Mouse (Mus musculus) embryonic facial prominence, embryonic 11.5 days (tissue): Measurements from ENCODE around the gene 9230102O04Rik. TPM values are rescaled to one million over a fixed set of nuclear protein-coding genes. Genes with fewer than 3 reads are reported as not detected.

Source experiments
- ATAC-seq: fragments of 200-750 bp; cut with Nextera tagmentation; replicated peaks from 2 replicates; pipeline ENCODE4 v1.8.0; 2017; ENCODE audit warnings: low read depth; ENCODE audit not compliant: insufficient number of reproducible peaks, low FRiP score, low TSS enrichment
- DNase-seq: peaks from one replicate; pipeline ENCODE4 v3.0.0-alpha.2; 2015; ENCODE audit warnings: low spot score
- H3K27ac ChIP-seq: fragments of 300-500 bp; sonication (generic); replicated peaks from 2 replicates; pipeline ENCODE4 v1.5.1; 2014; ENCODE audit warnings: mild to moderate bottlenecking, low read depth, low read length, control low read depth
- H3K27me3 ChIP-seq: fragments of 300-500 bp; sonication (generic); 2 replicates; pipeline ENCODE4 v1.6.1; 2014; ENCODE audit warnings: mild to moderate bottlenecking, low read length, moderate library complexity, mixed read lengths; ENCODE audit not compliant: control insufficient read depth, insufficient read depth
- H3K36me3 ChIP-seq: fragments of 300-500 bp; sonication (generic); replicated peaks from 2 replicates; pipeline ENCODE4 v1.6.1; 2014; ENCODE audit warnings: low read depth, mild to moderate bottlenecking, low read length, moderate library complexity, mixed read lengths; ENCODE audit not compliant: control insufficient read depth, insufficient read depth
- H3K4me1 ChIP-seq: fragments of 300-500 bp; sonication (generic); 2 replicates; pipeline ENCODE4 v1.6.1; 2014; ENCODE audit warnings: low read length, mixed read lengths; ENCODE audit not compliant: control insufficient read depth, insufficient read depth
- H3K4me2 ChIP-seq: fragments of 300-500 bp; sonication (generic); 2 replicates; pipeline ENCODE4 v1.6.1; 2014; ENCODE audit warnings: low read depth, mild to moderate bottlenecking, control low read depth, low read length, moderate library complexity
- H3K4me3 ChIP-seq: fragments of 300-500 bp; sonication (generic); 2 replicates; pipeline ENCODE4 v1.5.1; 2014; ENCODE audit warnings: low read depth, low read length, control low read depth
- H3K9ac ChIP-seq: fragments of 300-500 bp; sonication (generic); replicated peaks from 2 replicates; pipeline ENCODE4 v1.6.1; 2014; ENCODE audit warnings: mild to moderate bottlenecking, control low read depth, low read length
- H3K9me3 ChIP-seq: fragments of 300-500 bp; sonication (generic); replicated peaks from 2 replicates; pipeline ENCODE4 v1.6.1; 2016; ENCODE audit warnings: mild to moderate bottlenecking, low read length, inconsistent platforms, mixed read lengths; ENCODE audit not compliant: control insufficient read depth
- WGBS: fragments of 180-500 bp; shearing (Covaris S2); extraction: QIAGEN DNeasy Blood & Tissue Kit; methylation state at CpG from one replicate; pipeline ENCODE4 v1.1.7; 2014; 5-methylcytosine and 5-hydroxymethylcytosine counted together
- polyA plus RNA-seq: library from polyadenylated mRNA; unstranded; fragments of >200 nt; fragmentation: Nextera tagmentation; extraction: Ambion mirVana; gene quantifications from 2 replicates; pipeline ENCODE4 v1.2.1, GENCODE M21; 2014

The 9230102O04Rik gene
- polyA plus RNA-seq, 1 experiment from 2014 or later = 1.2 TPM

DNA sequence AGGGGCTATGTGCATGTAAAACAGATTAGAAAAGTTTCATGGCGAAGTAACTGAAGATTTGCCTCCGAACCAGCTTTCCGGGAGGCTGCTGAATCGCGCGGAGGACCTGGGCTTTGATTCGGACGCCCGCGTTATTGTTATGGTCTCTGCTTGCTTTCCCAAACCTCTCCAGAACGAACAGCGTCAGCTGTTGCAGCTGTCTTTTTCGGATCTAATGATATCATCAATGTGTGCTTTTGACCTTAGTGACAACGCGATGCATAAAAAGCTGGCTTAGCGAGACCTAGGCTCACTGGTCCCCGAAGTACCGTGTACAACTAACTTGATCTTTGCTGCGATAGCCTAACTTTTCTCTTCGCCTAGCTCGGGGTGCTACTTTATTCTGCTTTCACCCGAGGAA, 10.2 kb downstream of the 9230102O04Rik start:
- Histone ChIP-seq H3K4me2 (peak overlapping the region; percentile 66), H3K4me3 (peak overlapping the region; percentile 38), H3K36me3 (no peaks in the 10 kb centered on the region), H3K9ac (peak overlapping the region; percentile 32; the same call in 1 of the 2 replicates), H3K9me3 (no peaks in the 10 kb centered on the region), H3K27ac (peak overlapping the region; percentile 35; the same call in 1 of the 2 replicates), H3K27me3 (peaks cover 12% of the 10 kb centered on the region), H3K4me1 (peaks cover 8% of the 10 kb centered on the region)
- DNase-seq (peak; percentile 58), ATAC-seq (no peak)
- 0% methylated on average over 22 of the region's 22 CpGs for WGBS

- ATAC-seq (peak; percentile 45), DNase-seq (peak; percentile 79)
- Histone ChIP-seq H3K27ac (peak overlapping the region; percentile 35; the same call in 1 of the 2 replicates), H3K4me1 (peaks cover 8% of the 10 kb centered on the region), H3K9me3 (no peaks in the 10 kb centered on the region), H3K27me3 (peaks cover 14% of the 10 kb centered on the region), H3K4me2 (peak overlapping the region; percentile 66), H3K9ac (peak overlapping the region; percentile 71; the same call in 1 of the 2 replicates), H3K36me3 (no peaks in the 10 kb centered on the region), H3K4me3 (peak overlapping the region; percentile 38)
- WGBS = under 1% methylated on average over 25 of the region's 33 CpGs
These were observed 10.7 kb downstream of the 9230102O04Rik start for GRCm38 (mm10) chr2:9878564-9879081.

DNA sequence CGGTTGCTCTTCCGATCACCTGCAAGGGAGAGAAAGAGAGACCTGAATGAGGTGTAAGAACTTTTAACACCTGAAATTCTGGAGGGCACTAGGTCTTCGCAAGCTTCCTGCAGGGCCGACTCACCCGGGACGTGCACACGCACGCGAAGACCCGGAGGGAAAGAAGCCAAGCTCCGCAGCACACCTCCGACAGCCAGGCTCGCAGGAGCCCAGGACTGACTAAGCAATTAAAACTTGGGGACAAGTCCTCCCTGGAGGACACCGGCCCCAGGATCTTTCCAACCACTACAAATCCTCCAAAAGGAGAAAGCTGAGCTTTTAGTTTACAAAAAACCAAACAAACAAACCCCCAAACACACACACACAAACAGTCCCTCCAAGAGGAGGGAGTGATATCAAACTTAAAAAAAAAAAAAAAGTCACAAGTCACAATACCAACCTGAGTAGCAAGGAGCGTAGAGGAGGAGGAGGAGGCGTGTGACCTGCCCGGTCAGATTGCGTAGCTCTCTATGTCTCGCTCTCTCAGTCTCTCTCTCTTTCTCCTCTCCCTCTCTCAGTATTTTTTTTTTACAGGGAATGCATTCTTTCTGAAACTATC, 11.3 kb downstream of the 9230102O04Rik start:
- Histone ChIP-seq H3K4me3 (peak overlapping the region; percentile 38), H3K27me3 (peaks cover 13% of the 10 kb centered on the region), H3K9me3 (no peaks in the 10 kb centered on the region), H3K4me1 (peaks cover 7% of the 10 kb centered on the region), H3K27ac (peak overlapping the region; percentile 11; the same call in 1 of the 2 replicates), H3K9ac (peak overlapping the region; percentile 71), H3K4me2 (peak overlapping the region; percentile 66), H3K36me3 (no peaks in the 10 kb centered on the region)
- peak; percentile 27 for DNase-seq
- WGBS = 2% methylated on average over 19 of the region's 19 CpGs
- ATAC-seq = no peak

DNA sequence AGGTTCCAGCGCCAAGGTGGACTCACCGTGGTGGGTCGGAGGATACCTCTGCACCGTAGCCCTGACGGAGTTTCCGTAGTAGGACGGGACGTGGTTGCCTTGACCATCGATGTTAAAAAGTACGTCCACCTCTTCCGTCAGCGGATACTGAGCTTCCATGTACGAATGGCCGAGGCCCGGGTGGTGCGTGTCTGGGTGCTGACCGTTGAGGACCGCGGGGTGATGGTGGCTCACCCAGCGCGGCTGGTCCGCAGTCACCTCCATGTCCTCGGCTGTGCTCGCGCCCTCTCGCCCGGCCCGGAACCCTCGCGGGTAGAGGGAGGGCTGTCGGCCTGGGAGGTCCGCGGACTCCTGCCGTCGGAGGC, 12.0 kb downstream of the 9230102O04Rik start:
- H3K9me3 ChIP-seq = no peaks in the 10 kb centered on the region

GRCm38 (mm10) chr2:9876621-9877325, 12.6 kb downstream of the 9230102O04Rik start:
- H3K36me3 ChIP-seq = no peaks in the 10 kb centered on the region
- H3K9me3 ChIP-seq = no peaks in the 10 kb centered on the region
- under 1% methylated on average over 31 of the region's 31 CpGs for WGBS
- peaks cover 12% of the 10 kb centered on the region for H3K27me3 ChIP-seq
- H3K4me3 ChIP-seq = peak overlapping the region; percentile 38
- H3K9ac ChIP-seq = peak overlapping the region; percentile 71
- H3K27ac ChIP-seq = no peak overlapping the region
- DNase-seq (peak; percentile 54), ATAC-seq (no peak)
- H3K4me2 ChIP-seq = peak overlapping the region; percentile 39
- peaks cover 5% of the 10 kb centered on the region for H3K4me1 ChIP-seq

More for the DNA sequence above, 12.0 kb downstream of the 9230102O04Rik start:
- H3K27me3 ChIP-seq = peaks cover 12% of the 10 kb centered on the region
- peak overlapping the region; percentile 71 for H3K9ac ChIP-seq
- H3K4me1 ChIP-seq = peaks cover 5% of the 10 kb centered on the region
- WGBS = under 1% methylated on average over 35 of the region's 35 CpGs
- peak; percentile 31 for DNase-seq
- H3K27ac ChIP-seq = peak overlapping the region; percentile 11
- no peaks in the 10 kb centered on the region for H3K36me3 ChIP-seq
- peak overlapping the region; percentile 38 for H3K4me3 ChIP-seq
- ATAC-seq = no peak
- H3K4me2 ChIP-seq = peak overlapping the region; percentile 39

DNA sequence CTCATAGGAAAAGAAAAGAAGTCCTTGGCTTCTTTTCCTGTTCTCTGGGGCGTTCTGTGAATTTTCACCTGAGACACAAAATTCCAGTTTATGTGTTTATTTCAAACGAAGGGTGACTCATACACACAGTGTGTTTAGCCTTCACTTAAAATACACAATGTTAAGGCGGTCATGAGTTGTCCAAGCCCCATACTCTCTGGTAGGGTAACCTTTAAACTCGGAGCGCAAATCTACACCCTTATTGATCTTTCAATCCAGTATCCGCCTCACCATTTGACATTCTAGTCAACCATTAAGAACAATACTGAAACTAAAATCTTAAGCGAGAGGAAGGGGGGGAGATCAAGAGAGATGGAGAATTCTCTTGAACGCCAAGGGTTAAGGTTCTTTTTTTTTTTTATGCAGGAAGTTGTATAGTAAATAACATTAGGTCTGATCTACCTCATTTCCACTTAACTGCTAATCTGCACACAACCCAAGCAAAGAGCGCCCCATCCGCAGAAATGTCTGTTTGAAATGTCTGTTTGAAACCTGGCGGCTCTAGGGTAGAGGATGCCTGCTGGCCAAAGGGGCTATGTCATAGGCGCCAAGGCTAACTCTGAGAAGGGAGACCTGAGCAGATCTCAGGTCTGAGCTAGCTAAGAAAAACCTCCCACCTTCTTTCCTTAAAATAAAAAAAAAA, 13.5 kb downstream of the 9230102O04Rik start:
- H3K36me3 ChIP-seq = no peaks in the 10 kb centered on the region
- no peak overlapping the region; the same call in 1 of the 2 replicates for H3K9ac ChIP-seq
- H3K27ac ChIP-seq = no peak overlapping the region
- ATAC-seq (no peak), DNase-seq (peak; percentile 30)
- peaks cover 12% of the 10 kb centered on the region for H3K27me3 ChIP-seq
- no peaks in the 10 kb centered on the region for H3K9me3 ChIP-seq
- H3K4me1 ChIP-seq = no peaks in the 10 kb centered on the region; the same call in 1 of the 2 replicates
- H3K4me2 ChIP-seq = peak overlapping the region; percentile 43; the same call in 1 of the 2 replicates
- H3K4me3 ChIP-seq = peak overlapping the region; percentile 38
- 11% methylated on average over 12 of the region's 12 CpGs for WGBS

GRCm38 (mm10) chr2:9875220-9875619, 14.1 kb downstream of the 9230102O04Rik start:
- no peaks in the 10 kb centered on the region; the same call in 1 of the 2 replicates for H3K4me1 ChIP-seq
- H3K4me3 ChIP-seq = peak overlapping the region; percentile 38
- no peak for DNase-seq
- peak overlapping the region; percentile 43 for H3K4me2 ChIP-seq
- no peak overlapping the region for H3K27ac ChIP-seq
- peaks cover 12% of the 10 kb centered on the region for H3K27me3 ChIP-seq
- no peak for ATAC-seq
- peak overlapping the region; percentile 40 for H3K9ac ChIP-seq
- H3K36me3 ChIP-seq = no peaks in the 10 kb centered on the region
- no peaks in the 10 kb centered on the region for H3K9me3 ChIP-seq
- under 1% methylated on average over 4 of the region's 4 CpGs for WGBS
